Mouse (Mus musculus): ENCODE results near the gene Aprt. TPM values are rescaled to one million over a fixed set of nuclear protein-coding genes. Genes with fewer than 3 reads are reported as not detected.

Aprt gene
- polyA plus RNA-seq, 1 experiment, result 325 TPM

- H3K4me1 ChIP-seq (ENCODE audit: control insufficient read depth, insufficient read depth, low read length), result no peaks in the 10 kb centered on the region
- no peaks in the 10 kb centered on the region for H3K36me3 ChIP-seq (ENCODE audit: control insufficient read depth, insufficient read depth, low read length, poor library complexity, severe bottlenecking)
- no peaks in the 10 kb centered on the region for H3K9me3 ChIP-seq (replicated peaks; ENCODE audit: control insufficient read depth, insufficient read depth, low read length, poor library complexity, severe bottlenecking)
- no peaks in the 10 kb centered on the region for H3K27me3 ChIP-seq (ENCODE audit: control insufficient read depth, insufficient read depth, low read length, poor library complexity, severe bottlenecking)
- H3K27ac ChIP-seq (ENCODE audit: insufficient read depth, low read length), result no peak overlapping the region
- H3K4me3 ChIP-seq (ENCODE audit: low read depth, low read length), result no peak overlapping the region
- TF ChIP-seq CTCF (IDR thresholded peaks at IDR 0.05; ENCODE audit: low read depth, low read length) (no peak), POLR2A (IDR thresholded peaks at IDR 0.05; ENCODE audit: insufficient read depth, low read length) (no peak), EP300 (IDR thresholded peaks at IDR 0.05; ENCODE audit: insufficient read depth, low read depth, low read length) (no peak)
- no peak overlapping the region for H3K9ac ChIP-seq (ENCODE audit: low read depth, poor library complexity, severe bottlenecking)
These were observed 17.2 kb upstream of the Aprt start for GRCm38 (mm10) chr8:122593783-122594507.

- TF ChIP-seq EP300 (IDR thresholded peaks at IDR 0.05; ENCODE audit: insufficient read depth, low read depth, low read length) (no peak), CTCF (IDR thresholded peaks at IDR 0.05; ENCODE audit: low read depth, low read length) (no peak), POLR2A (IDR thresholded peaks at IDR 0.05; ENCODE audit: insufficient read depth, low read length) (no peak)
- no peak overlapping the region for H3K9ac ChIP-seq (ENCODE audit: low read depth, poor library complexity, severe bottlenecking)
These were observed 16.5 kb upstream of the Aprt start for GRCm38 (mm10) chr8:122593240-122593639.

GRCm38 (mm10) chr8:122586749-122587148 lies 10.0 kb upstream of the Aprt start:
- no peak overlapping the region for H3K9ac ChIP-seq (ENCODE audit: low read depth, poor library complexity, severe bottlenecking)
- no peaks in the 10 kb centered on the region for H3K36me3 ChIP-seq (ENCODE audit: control insufficient read depth, insufficient read depth, low read length, poor library complexity, severe bottlenecking)
- H3K27ac ChIP-seq (ENCODE audit: insufficient read depth, low read length), result no peak overlapping the region
- no peaks in the 10 kb centered on the region for H3K9me3 ChIP-seq (replicated peaks; ENCODE audit: control insufficient read depth, insufficient read depth, low read length, poor library complexity, severe bottlenecking)
- no peak overlapping the region for H3K4me3 ChIP-seq (ENCODE audit: low read depth, low read length)
- H3K27me3 ChIP-seq (ENCODE audit: control insufficient read depth, insufficient read depth, low read length, poor library complexity, severe bottlenecking), result no peaks in the 10 kb centered on the region
- H3K4me1 ChIP-seq (ENCODE audit: control insufficient read depth, insufficient read depth, low read length), result peaks cover 8% of the 10 kb centered on the region
- TF ChIP-seq EP300 (IDR thresholded peaks at IDR 0.05; ENCODE audit: insufficient read depth, low read depth, low read length) (no peak), CTCF (IDR thresholded peaks at IDR 0.05; ENCODE audit: low read depth, low read length) (no peak), POLR2A (IDR thresholded peaks at IDR 0.05; ENCODE audit: insufficient read depth, low read length) (no peak)

More at GRCm38 (mm10) chr8:122593240-122593639, 16.5 kb upstream of the Aprt start:
- H3K4me1 ChIP-seq (ENCODE audit: control insufficient read depth, insufficient read depth, low read length), result no peaks in the 10 kb centered on the region
- H3K27me3 ChIP-seq (ENCODE audit: control insufficient read depth, insufficient read depth, low read length, poor library complexity, severe bottlenecking), result no peaks in the 10 kb centered on the region
- no peaks in the 10 kb centered on the region for H3K9me3 ChIP-seq (replicated peaks; ENCODE audit: control insufficient read depth, insufficient read depth, low read length, poor library complexity, severe bottlenecking)
- H3K27ac ChIP-seq (ENCODE audit: insufficient read depth, low read length), result no peak overlapping the region
- H3K36me3 ChIP-seq (ENCODE audit: control insufficient read depth, insufficient read depth, low read length, poor library complexity, severe bottlenecking), result no peaks in the 10 kb centered on the region
- H3K4me3 ChIP-seq (ENCODE audit: low read depth, low read length), result no peak overlapping the region

- H3K4me3 ChIP-seq (ENCODE audit: low read depth, low read length), result no peak overlapping the region
- no peak overlapping the region for H3K27ac ChIP-seq (ENCODE audit: insufficient read depth, low read length)
- H3K4me1 ChIP-seq (ENCODE audit: control insufficient read depth, insufficient read depth, low read length), result peaks cover 8% of the 10 kb centered on the region
- H3K9me3 ChIP-seq (replicated peaks; ENCODE audit: control insufficient read depth, insufficient read depth, low read length, poor library complexity, severe bottlenecking), result no peaks in the 10 kb centered on the region
- H3K27me3 ChIP-seq (ENCODE audit: control insufficient read depth, insufficient read depth, low read length, poor library complexity, severe bottlenecking), result no peaks in the 10 kb centered on the region
- no peaks in the 10 kb centered on the region for H3K36me3 ChIP-seq (ENCODE audit: control insufficient read depth, insufficient read depth, low read length, poor library complexity, severe bottlenecking)
- no peak overlapping the region for H3K9ac ChIP-seq (ENCODE audit: low read depth, poor library complexity, severe bottlenecking)
- TF ChIP-seq EP300 (IDR thresholded peaks at IDR 0.05; ENCODE audit: insufficient read depth, low read depth, low read length) (no peak), CTCF (IDR thresholded peaks at IDR 0.05; ENCODE audit: low read depth, low read length) (no peak)
These were observed 9.5 kb upstream of the Aprt start for GRCm38 (mm10) chr8:122586171-122586570.

GRCm38 (mm10) chr8:122585411-122585891 lies 8.7 kb upstream of the Aprt start:
- Histone ChIP-seq H3K27me3 (ENCODE audit: control insufficient read depth, insufficient read depth, low read length, poor library complexity, severe bottlenecking) (no peaks in the 10 kb centered on the region), H3K4me3 (ENCODE audit: low read depth, low read length) (no peak overlapping the region), H3K4me1 (ENCODE audit: control insufficient read depth, insufficient read depth, low read length) (peaks cover 8% of the 10 kb centered on the region), H3K9me3 (replicated peaks; ENCODE audit: control insufficient read depth, insufficient read depth, low read length, poor library complexity, severe bottlenecking) (no peaks in the 10 kb centered on the region), H3K9ac (ENCODE audit: low read depth, poor library complexity, severe bottlenecking) (no peak overlapping the region), H3K27ac (ENCODE audit: insufficient read depth, low read length) (no peak overlapping the region), H3K36me3 (ENCODE audit: control insufficient read depth, insufficient read depth, low read length, poor library complexity, severe bottlenecking) (no peaks in the 10 kb centered on the region)
- no peak for TF ChIP-seq EP300 (IDR thresholded peaks at IDR 0.05; ENCODE audit: insufficient read depth, low read depth, low read length)
- TF ChIP-seq CTCF (IDR thresholded peaks at IDR 0.05; ENCODE audit: low read depth, low read length), result no peak
- TF ChIP-seq POLR2A (IDR thresholded peaks at IDR 0.05; ENCODE audit: insufficient read depth, low read length), result no peak

GRCm38 (mm10) chr8:122584981-122585380 lies 8.3 kb upstream of the Aprt start:
- H3K9ac ChIP-seq (ENCODE audit: low read depth, poor library complexity, severe bottlenecking), result no peak overlapping the region
- no peaks in the 10 kb centered on the region for H3K9me3 ChIP-seq (replicated peaks; ENCODE audit: control insufficient read depth, insufficient read depth, low read length, poor library complexity, severe bottlenecking)
- no peak overlapping the region for H3K27ac ChIP-seq (ENCODE audit: insufficient read depth, low read length)
- H3K36me3 ChIP-seq (ENCODE audit: control insufficient read depth, insufficient read depth, low read length, poor library complexity, severe bottlenecking), result no peaks in the 10 kb centered on the region
- H3K27me3 ChIP-seq (ENCODE audit: control insufficient read depth, insufficient read depth, low read length, poor library complexity, severe bottlenecking), result no peaks in the 10 kb centered on the region
- peaks cover 10% of the 10 kb centered on the region for H3K4me1 ChIP-seq (ENCODE audit: control insufficient read depth, insufficient read depth, low read length)
- H3K4me3 ChIP-seq (ENCODE audit: low read depth, low read length), result no peak overlapping the region
- TF ChIP-seq EP300 (IDR thresholded peaks at IDR 0.05; ENCODE audit: insufficient read depth, low read depth, low read length) (no peak), POLR2A (IDR thresholded peaks at IDR 0.05; ENCODE audit: insufficient read depth, low read length) (no peak), CTCF (IDR thresholded peaks at IDR 0.05; ENCODE audit: low read depth, low read length) (no peak)
